Mouse (Mus musculus) myocyte (in vitro differentiated cells): ENCODE measurements around the gene Gimap5. TPM values are rescaled to one million over a fixed set of nuclear protein-coding genes. Genes with fewer than 3 reads are reported as not detected.

Source experiments
- H3K27me3 ChIP-seq: one replicate; pipeline ENCODE4 v1.6.1; 2011; ENCODE audit not compliant: control insufficient read depth, insufficient read depth, insufficient read length
- H3K36me3 ChIP-seq: one replicate; pipeline ENCODE4 v1.6.1; 2011; ENCODE audit not compliant: control insufficient read depth, insufficient read depth
- H3K4me2 ChIP-seq: one replicate; pipeline ENCODE4 v1.6.1; 2011; ENCODE audit warnings: low read depth, control low read depth
- H3K4me3 ChIP-seq: one replicate; pipeline ENCODE4 v1.5.1; 2011; ENCODE audit warnings: mild to moderate bottlenecking, control low read depth, moderate library complexity
- H3K79me2 ChIP-seq: one replicate; pipeline ENCODE4 v1.6.1; 2011; ENCODE audit not compliant: control insufficient read depth, insufficient read depth
- H3ac ChIP-seq: one replicate; pipeline ENCODE4 v1.6.1; 2011; ENCODE audit not compliant: control insufficient read depth, insufficient read length
- CEBPB ChIP-seq: IDR thresholded peaks from 2 replicates; pipeline ENCODE4 v1.6.1; 2011; ENCODE audit warnings: mild to moderate bottlenecking, moderate library complexity; ENCODE audit not compliant: poor library complexity, insufficient read depth, severe bottlenecking
- E2F4 ChIP-seq: IDR thresholded peaks from one replicate; pipeline ENCODE4 v1.6.1; 2011; ENCODE audit warnings: mild to moderate bottlenecking, control low read depth, moderate library complexity; ENCODE audit not compliant: insufficient read depth
- MAX ChIP-seq: IDR thresholded peaks from one replicate; pipeline ENCODE4 v1.6.1; 2011; ENCODE audit warnings: low read depth, mild to moderate bottlenecking, control low read depth
- MYOD1 ChIP-seq, 3 experiments: IDR thresholded peaks; one replicate each; pipeline ENCODE4 v1.6.1; 2011; ENCODE audit warnings: control low read depth in 2 of 3, low read depth in 2 of 3, mild to moderate bottlenecking in 2 of 3, moderate library complexity in 1 of 3; ENCODE audit not compliant: insufficient read length in 2 of 3, control insufficient read depth in 1 of 3
- MYOG ChIP-seq, 3 experiments: IDR thresholded peaks; one replicate each; pipeline ENCODE4 v1.6.1; 2011; ENCODE audit warnings: control low read depth in 2 of 3, low read depth in 2 of 3, mild to moderate bottlenecking in 2 of 3; ENCODE audit not compliant: insufficient read length in 2 of 3, control insufficient read depth in 1 of 3, insufficient read depth in 1 of 3
- POLR2A ChIP-seq: IDR thresholded peaks from one replicate; pipeline ENCODE4 v1.6.1; 2011; ENCODE audit warnings: low read depth, mild to moderate bottlenecking, control low read depth, moderate library complexity; ENCODE audit not compliant: insufficient read length
- POLR2AphosphoS2 ChIP-seq: IDR thresholded peaks from one replicate; pipeline ENCODE4 v1.6.1; 2011; ENCODE audit warnings: low read depth, control low read depth; ENCODE audit not compliant: insufficient read length
- REST ChIP-seq: IDR thresholded peaks from one replicate; pipeline ENCODE4 v1.6.1; 2011; ENCODE audit warnings: mild to moderate bottlenecking, control low read depth, moderate library complexity; ENCODE audit not compliant: insufficient read depth, insufficient read length
- SRF ChIP-seq: IDR thresholded peaks from one replicate; pipeline ENCODE4 v1.6.1; 2011; ENCODE audit warnings: low read depth; ENCODE audit not compliant: control insufficient read depth, insufficient read length
- TCF12 ChIP-seq: IDR thresholded peaks from one replicate; pipeline ENCODE4 v1.6.1; 2011; ENCODE audit warnings: mild to moderate bottlenecking, control low read depth; ENCODE audit not compliant: poor library complexity, insufficient read depth, severe bottlenecking
- TCF3 ChIP-seq: IDR thresholded peaks from one replicate; pipeline ENCODE4 v1.6.1; 2011; ENCODE audit warnings: low read depth, control low read depth; ENCODE audit not compliant: insufficient read length
- USF1 ChIP-seq: IDR thresholded peaks from one replicate; pipeline ENCODE4 v1.6.1; 2011; ENCODE audit warnings: low read depth, mild to moderate bottlenecking, control low read depth, moderate library complexity
- polyA plus RNA-seq: library from polyadenylated mRNA; unstranded; fragments of >200 nt; fragmentation: generic; extraction: Trizol; gene quantifications from one replicate; pipeline ENCODE4 v1.2.1, GENCODE M21; 2012; ENCODE audit warnings: missing spikeins

Gimap5 gene
- polyA plus RNA-seq, 1 experiment, result not detected

GRCm38 (mm10) chr6:48764496-48764895 lies 18.5 kb downstream of the Gimap5 start:
- Histone ChIP-seq H3ac (no peak overlapping the region), H3K27me3 (no peaks in the 10 kb centered on the region)
- TF ChIP-seq MAX (no peak), POLR2AphosphoS2 (no peak), POLR2A (no peak), MYOD1 (IDR thresholded peaks at IDR 0.05; ENCODE audit: control insufficient read depth in 1 of 3, insufficient read length in 2 of 3, low read depth in 2 of 3) (no peak), TCF3 (no peak), MYOG (IDR thresholded peaks at IDR 0.05; ENCODE audit: control insufficient read depth in 1 of 3, insufficient read depth in 1 of 3, insufficient read length in 2 of 3, low read depth in 2 of 3) (no peak), USF1 (no peak)

GRCm38 (mm10) chr6:48768178-48768869 lies 22.3 kb downstream of the Gimap5 start:
- Histone ChIP-seq H3K4me3 (no peak overlapping the region), H3K27me3 (no peaks in the 10 kb centered on the region), H3ac (no peak overlapping the region), H3K79me2 (no peaks in the 10 kb centered on the region), H3K36me3 (no peaks in the 10 kb centered on the region), H3K4me2 (no peak overlapping the region)
- TF ChIP-seq CEBPB (no peak), TCF3 (no peak), MAX (no peak), SRF (no peak), REST (no peak), E2F4 (no peak), MYOG (IDR thresholded peaks at IDR 0.05; ENCODE audit: control insufficient read depth in 1 of 3, insufficient read depth in 1 of 3, insufficient read length in 2 of 3, low read depth in 2 of 3) (no peak), TCF12 (no peak), MYOD1 (IDR thresholded peaks at IDR 0.05; ENCODE audit: control insufficient read depth in 1 of 3, insufficient read length in 2 of 3, low read depth in 2 of 3) (no peak), USF1 (no peak)

More at GRCm38 (mm10) chr6:48764496-48764895, 18.5 kb downstream of the Gimap5 start:
- no peak overlapping the region for H3K4me3 ChIP-seq
- no peaks in the 10 kb centered on the region for H3K36me3 ChIP-seq
- H3K79me2 ChIP-seq, result no peaks in the 10 kb centered on the region
- H3K4me2 ChIP-seq, result no peak overlapping the region

- no peaks in the 10 kb centered on the region for H3K36me3 ChIP-seq
- no peaks in the 10 kb centered on the region for H3K79me2 ChIP-seq
- no peak overlapping the region for H3K4me3 ChIP-seq
- H3K4me2 ChIP-seq, result no peak overlapping the region
- no peaks in the 10 kb centered on the region for H3K27me3 ChIP-seq
- no peak overlapping the region for H3ac ChIP-seq
- TF ChIP-seq E2F4, result no peak
- TF ChIP-seq TCF3, result no peak
- TF ChIP-seq SRF, result no peak
- TF ChIP-seq CEBPB, result no peak
- TF ChIP-seq REST, result no peak
- no peak for TF ChIP-seq MAX
- no peak for TF ChIP-seq USF1
- TF ChIP-seq MYOG (IDR thresholded peaks at IDR 0.05; ENCODE audit: control insufficient read depth in 1 of 3, insufficient read depth in 1 of 3, insufficient read length in 2 of 3, low read depth in 2 of 3), result no peak
- no peak for TF ChIP-seq TCF12
- no peak for TF ChIP-seq MYOD1 (IDR thresholded peaks at IDR 0.05; ENCODE audit: control insufficient read depth in 1 of 3, insufficient read length in 2 of 3, low read depth in 2 of 3)
- TF ChIP-seq POLR2AphosphoS2, result no peak
- no peak for TF ChIP-seq POLR2A
Observed at GRCm38 (mm10) chr6:48768933-48769332, 22.9 kb downstream of the Gimap5 start.

GRCm38 (mm10) chr6:48770696-48771095 lies 24.7 kb downstream of the Gimap5 start, which contains the start of gene Gimap3:
Gimap3 (minus strand) TSS chr6:48770851.
- Histone ChIP-seq H3ac (no peak within 1 kb of the TSS), H3K4me2 (no peak within 1 kb of the TSS), H3K36me3 (no peaks in the 10 kb centered on the region), H3K79me2 (no peaks in the 10 kb centered on the region), H3K4me3 (no peak within 1 kb of the TSS), H3K27me3 (no peaks in the 10 kb centered on the region)
- no peak for TF ChIP-seq E2F4
- no peak for TF ChIP-seq MYOG (IDR thresholded peaks at IDR 0.05; ENCODE audit: control insufficient read depth in 1 of 3, insufficient read depth in 1 of 3, insufficient read length in 2 of 3, low read depth in 2 of 3)
- TF ChIP-seq TCF3, result no peak
- TF ChIP-seq MYOD1 (IDR thresholded peaks at IDR 0.05; ENCODE audit: control insufficient read depth in 1 of 3, insufficient read length in 2 of 3, low read depth in 2 of 3), result no peak
- no peak for TF ChIP-seq MAX
- no peak for TF ChIP-seq REST
- TF ChIP-seq TCF12, result no peak
- no peak for TF ChIP-seq POLR2A
- no peak for TF ChIP-seq USF1
- TF ChIP-seq SRF, result no peak
- TF ChIP-seq POLR2AphosphoS2, result no peak
- TF ChIP-seq CEBPB, result no peak
